Mouse (Mus musculus) lung, adult 2 months (tissue): ENCODE data around the gene Trat1.

Source experiments
- CTCF ChIP-seq: fragments of 200-500 bp; IDR thresholded peaks from 2 replicates; pipeline ENCODE4 v1.5.1; 2011; ENCODE audit warnings: mild to moderate bottlenecking, low read length, control low read depth; ENCODE audit not compliant: insufficient read depth
- POLR2A ChIP-seq: fragments of 200-500 bp; IDR thresholded peaks from 2 replicates; pipeline ENCODE4 v1.6.1; 2011; ENCODE audit warnings: low read depth, mild to moderate bottlenecking, control low read depth, low read length, borderline replicate concordance; ENCODE audit errors: extremely low read depth

- TF ChIP-seq CTCF (no peak), POLR2A (no peak)
Measured at GRCm38 (mm10) chr16:48811881-48812436, 40.1 kb upstream of the Trat1 start.
